Mouse (Mus musculus) lung, postnatal 4 days (tissue): ENCODE results near the gene Akap1.
"Not testable (repeated sequence)": the region's sequence is repeated elsewhere in the genome, so short reads cannot be mapped to it uniquely, and the experiment has no call there.

Experiments used
- DNase-seq, 2 experiments: peaks; one replicate each; pipeline ENCODE4 v3.0.0; 2021

Gene Akap1

GRCm38 (mm10) chr11:88864458-88865197, at the start of gene Akap1:
TSS of gene Akap1 (minus strand) at chr11:88864586.
- peak; percentile 98 to 99 for DNase-seq

- DNase-seq: peak; percentile 78 to 85
Measured at GRCm38 (mm10) chr11:88909388-88910036, 45.1 kb upstream of the Akap1 start.

GRCm38 (mm10) chr11:88908557-88909211, 44.3 kb upstream of the Akap1 start:
- DNase-seq: peak; percentile 77 to 80

GRCm38 (mm10) chr11:88907886-88908285, 43.5 kb upstream of the Akap1 start:
- no peak for DNase-seq

- no peak for DNase-seq
Measured at GRCm38 (mm10) chr11:88905621-88906020, 41.2 kb upstream of the Akap1 start.

- no peak for DNase-seq
Measured at GRCm38 (mm10) chr11:88904080-88904479, 39.7 kb upstream of the Akap1 start.

GRCm38 (mm10) chr11:88902762-88903161, 38.4 kb upstream of the Akap1 start:
- DNase-seq: no peak

GRCm38 (mm10) chr11:88901341-88901802, 37.0 kb upstream of the Akap1 start:
- DNase-seq: peak; percentile 18 to 65

- no peak for DNase-seq
Measured at GRCm38 (mm10) chr11:88899561-88899960, 35.2 kb upstream of the Akap1 start.

- no peak for DNase-seq
Measured at GRCm38 (mm10) chr11:88898380-88898763, 34.0 kb upstream of the Akap1 start.

- peak in 1 of 2 experiments; percentile 14 for DNase-seq
Measured at GRCm38 (mm10) chr11:88897624-88898379, 33.4 kb upstream of the Akap1 start.

- DNase-seq: peak; percentile 48 to 54
Measured at GRCm38 (mm10) chr11:88895800-88896232, 31.4 kb upstream of the Akap1 start.

GRCm38 (mm10) chr11:88895235-88895634, 30.8 kb upstream of the Akap1 start:
- peak; percentile 39 to 41 for DNase-seq

GRCm38 (mm10) chr11:88894279-88894678, 29.9 kb upstream of the Akap1 start:
- DNase-seq: not testable (repeated sequence)

- DNase-seq: not testable (repeated sequence)
Measured at GRCm38 (mm10) chr11:88893501-88893900, 29.1 kb upstream of the Akap1 start.

- peak; percentile 32 to 49 for DNase-seq
Measured at GRCm38 (mm10) chr11:88892789-88893188, 28.4 kb upstream of the Akap1 start.

GRCm38 (mm10) chr11:88891921-88892561, 27.7 kb upstream of the Akap1 start:
- DNase-seq: peak; percentile 62 to 73

GRCm38 (mm10) chr11:88891446-88891845, 27.1 kb upstream of the Akap1 start:
- DNase-seq: peak; percentile 35 to 46

- DNase-seq: not testable (repeated sequence)
Measured at GRCm38 (mm10) chr11:88890904-88891303, 26.5 kb upstream of the Akap1 start.

- no peak for DNase-seq
Measured at GRCm38 (mm10) chr11:88888996-88889395, 24.6 kb upstream of the Akap1 start.

- DNase-seq: no peak
Measured at GRCm38 (mm10) chr11:88884376-88885065, 20.1 kb upstream of the Akap1 start.

GRCm38 (mm10) chr11:88878011-88878410, 13.6 kb upstream of the Akap1 start:
- DNase-seq: no peak
